Mouse (Mus musculus): ENCODE data around the gene Akr1e1. TPM values are rescaled to one million over a fixed set of nuclear protein-coding genes. Genes with fewer than 3 reads are reported as not detected.
"Not testable (repeated sequence)": the region's sequence is repeated elsewhere in the genome, so short reads cannot be mapped to it uniquely, and the experiment has no call there.

Akr1e1 gene
- polyA plus RNA-seq, 1 experiment from 2014 or later, result 22.7 TPM

DNA sequence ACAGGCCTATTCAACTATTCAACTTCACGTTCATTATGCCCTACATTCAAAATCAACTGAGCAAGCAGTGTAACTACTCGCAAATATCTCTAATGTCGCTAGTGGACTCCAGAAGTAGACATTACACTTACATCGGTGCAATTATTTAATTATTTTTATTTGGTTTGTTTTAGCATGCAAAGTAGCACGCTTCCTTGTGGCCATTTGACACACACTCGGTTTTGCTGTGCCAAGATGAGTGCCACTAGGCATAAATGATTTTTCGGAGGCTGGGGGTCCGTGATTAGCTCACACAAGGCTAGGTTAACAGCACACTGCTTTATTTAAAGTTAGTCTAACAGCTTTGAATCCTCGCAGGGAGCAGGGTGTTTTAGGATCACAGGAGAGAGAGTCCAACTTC, 444 bp downstream of the Akr1e1 start:
- H3K9me3 ChIP-seq (ENCODE audit: low read length), result no peaks in the 10 kb centered on the region
- peak; percentile 30 for DNase-seq (ENCODE audit: low spot score)
- H3K9ac ChIP-seq (replicated peaks; ENCODE audit: low read depth), result peak overlapping the region; percentile 62
- H3K4me2 ChIP-seq (replicated peaks; ENCODE audit: low read depth, low read length), result peak overlapping the region; percentile 68
- peak overlapping the region; percentile 71 for H3K27ac ChIP-seq (ENCODE audit: low read length)
- no peaks in the 10 kb centered on the region for H3K4me1 ChIP-seq (ENCODE audit: insufficient read depth, low read depth, low read length)
- TF ChIP-seq CTCF (IDR thresholded peaks at IDR 0.05) (peak; percentile 11; the same call in 1 of the 2 replicates), EP300 (IDR thresholded peaks at IDR 0.05) (no peak)
- H3K4me3 ChIP-seq (ENCODE audit: low read depth, low read length), result peak overlapping the region; percentile 54
- no peaks in the 10 kb centered on the region for H3K36me3 ChIP-seq (ENCODE audit: insufficient read depth, low read length)
- H3K27me3 ChIP-seq (replicated peaks; ENCODE audit: insufficient read depth, low read length), result no peaks in the 10 kb centered on the region
- WGBS, result 18% methylated on average over 9 of the region's 9 CpGs
- peak; percentile 31 for ATAC-seq

DNA sequence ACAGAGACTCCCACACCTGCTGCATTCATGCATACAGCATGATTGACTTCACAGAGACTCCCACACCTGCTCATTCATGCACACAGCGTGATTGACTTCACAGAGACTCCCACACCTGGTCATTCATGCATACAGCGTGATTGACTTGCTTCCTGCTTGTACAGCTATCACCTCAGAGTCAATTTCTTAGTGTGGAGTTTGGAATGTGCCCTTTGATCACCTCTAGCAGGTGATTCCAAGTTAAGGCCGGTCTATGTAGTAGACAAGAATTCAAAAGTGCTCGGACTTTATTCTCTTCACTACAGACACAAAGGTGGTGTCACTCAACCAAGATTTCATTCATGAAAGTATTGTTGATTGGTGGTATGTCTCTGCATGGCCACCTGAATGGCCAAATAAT, 2.2 kb downstream of the Akr1e1 start:
- Histone ChIP-seq H3K27ac (ENCODE audit: low read length) (no peak overlapping the region), H3K4me2 (replicated peaks; ENCODE audit: low read depth, low read length) (no peak overlapping the region), H3K27me3 (replicated peaks; ENCODE audit: insufficient read depth, low read length) (no peaks in the 10 kb centered on the region), H3K36me3 (ENCODE audit: insufficient read depth, low read length) (no peaks in the 10 kb centered on the region), H3K9me3 (ENCODE audit: low read length) (no peaks in the 10 kb centered on the region), H3K4me1 (ENCODE audit: insufficient read depth, low read depth, low read length) (no peaks in the 10 kb centered on the region), H3K4me3 (ENCODE audit: low read depth, low read length) (no peak overlapping the region), H3K9ac (replicated peaks; ENCODE audit: low read depth) (no peak overlapping the region)
- ATAC-seq (no peak), DNase-seq (ENCODE audit: low spot score) (no peak)
- 84% methylated on average over 4 of the region's 4 CpGs for WGBS
- no peak for TF ChIP-seq CTCF (IDR thresholded peaks at IDR 0.05)
- TF ChIP-seq EP300 (IDR thresholded peaks at IDR 0.05), result no peak

DNA sequence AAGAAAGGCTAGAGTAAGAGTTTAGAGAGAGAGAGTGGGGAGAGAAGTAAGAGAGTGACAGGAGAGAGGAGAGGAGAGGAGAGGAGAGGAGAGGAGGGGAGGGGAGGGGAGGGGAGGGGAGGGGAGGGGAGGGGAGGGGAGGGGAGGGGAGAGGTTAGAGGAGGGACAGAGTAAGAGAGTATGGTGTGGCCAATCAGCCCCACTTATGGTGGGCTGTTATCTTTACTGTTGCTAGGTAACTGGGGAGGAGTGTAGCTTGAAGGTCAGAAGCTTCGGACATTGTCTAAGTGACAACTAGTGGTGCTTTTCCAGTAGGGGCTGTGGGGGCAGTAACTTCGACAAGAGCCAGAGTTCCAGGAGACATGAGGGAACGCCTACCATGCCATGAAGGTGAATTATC, 5.5 kb downstream of the Akr1e1 start:
- not testable (repeated sequence) for H3K36me3 ChIP-seq (ENCODE audit: insufficient read depth, low read length); H3K27ac ChIP-seq (ENCODE audit: low read length); DNase-seq (ENCODE audit: low spot score); H3K4me3 ChIP-seq (ENCODE audit: low read depth, low read length); ATAC-seq; H3K9ac ChIP-seq (replicated peaks; ENCODE audit: low read depth); H3K27me3 ChIP-seq (replicated peaks; ENCODE audit: insufficient read depth, low read length); H3K4me2 ChIP-seq (replicated peaks; ENCODE audit: low read depth, low read length); H3K9me3 ChIP-seq (ENCODE audit: low read length); H3K4me1 ChIP-seq (ENCODE audit: insufficient read depth, low read depth, low read length)
- 45% methylated on average over 3 of the region's 3 CpGs for WGBS

DNA sequence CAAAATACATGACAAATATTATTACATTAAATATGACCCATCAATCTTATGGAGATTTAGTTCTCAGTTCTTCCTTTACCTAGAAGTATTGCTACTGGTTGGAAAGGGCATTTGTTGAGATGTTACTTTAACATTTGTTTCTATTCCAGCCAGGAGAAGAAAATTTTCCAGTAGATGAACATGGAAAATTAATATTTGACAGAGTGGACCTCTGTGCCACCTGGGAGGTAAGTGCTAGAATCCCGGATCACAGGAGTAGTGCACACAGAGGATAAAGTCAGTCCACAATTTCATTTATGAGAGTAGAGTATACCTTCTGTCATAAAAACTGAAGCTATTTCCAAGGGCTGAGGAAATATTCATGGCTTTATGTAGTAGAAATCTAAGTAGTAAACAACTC, 32.1 kb downstream of the Akr1e1 start:
- WGBS, result 86% methylated on average over 1 of the region's 1 CpGs
- H3K36me3 ChIP-seq (ENCODE audit: insufficient read depth, low read length), result no peaks in the 10 kb centered on the region
- no peaks in the 10 kb centered on the region for H3K27me3 ChIP-seq (replicated peaks; ENCODE audit: insufficient read depth, low read length)
- no peak overlapping the region for H3K9ac ChIP-seq (replicated peaks; ENCODE audit: low read depth)
- no peak for ATAC-seq
- H3K27ac ChIP-seq (ENCODE audit: low read length), result no peak overlapping the region
- H3K9me3 ChIP-seq (ENCODE audit: low read length), result no peaks in the 10 kb centered on the region
- TF ChIP-seq EP300 (IDR thresholded peaks at IDR 0.05) (no peak), CTCF (IDR thresholded peaks at IDR 0.05) (no peak)
- no peaks in the 10 kb centered on the region for H3K4me1 ChIP-seq (ENCODE audit: insufficient read depth, low read depth, low read length)
- DNase-seq (ENCODE audit: low spot score), result no peak
- H3K4me2 ChIP-seq (replicated peaks; ENCODE audit: low read depth, low read length), result no peak overlapping the region
- H3K4me3 ChIP-seq (ENCODE audit: low read depth, low read length), result no peak overlapping the region

DNA sequence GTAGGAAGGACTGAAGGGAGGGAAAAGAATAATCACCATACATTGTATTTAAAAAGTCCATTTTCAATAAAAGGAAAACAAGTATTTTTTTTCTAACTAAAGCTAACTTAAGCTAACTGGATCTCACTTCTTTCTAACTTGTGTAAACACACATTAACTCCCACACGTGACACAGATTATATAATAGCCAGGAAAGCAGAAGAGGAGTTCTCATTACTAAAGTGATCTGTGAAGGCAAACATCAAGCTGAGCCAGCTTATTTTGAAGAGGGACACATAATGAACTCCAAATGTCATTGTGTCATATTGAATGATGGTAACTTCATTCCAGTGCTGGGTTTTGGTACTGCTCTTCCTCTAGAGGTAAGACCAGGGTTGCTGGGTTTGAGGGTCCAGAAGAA, 35.1 kb downstream of the Akr1e1 start, which contains the start of gene Akr1c21:
Akr1c21 (plus strand) TSS at position 205 of the 400 bp plus-strand sequence.
- Histone ChIP-seq H3K36me3 (ENCODE audit: insufficient read depth, low read length) (no peaks in the 10 kb centered on the region), H3K27ac (ENCODE audit: low read length) (no peak within 1 kb of the TSS), H3K4me3 (ENCODE audit: low read depth, low read length) (no peak within 1 kb of the TSS), H3K4me2 (replicated peaks; ENCODE audit: low read depth, low read length) (no peak within 1 kb of the TSS), H3K4me1 (ENCODE audit: insufficient read depth, low read depth, low read length) (no peaks in the 10 kb centered on the region), H3K9ac (replicated peaks; ENCODE audit: low read depth) (no peak within 1 kb of the TSS), H3K9me3 (ENCODE audit: low read length) (no peaks in the 10 kb centered on the region), H3K27me3 (replicated peaks; ENCODE audit: insufficient read depth, low read length) (no peaks in the 10 kb centered on the region)
- WGBS, result 48% methylated on average over 1 of the region's 1 CpGs
- TF ChIP-seq CTCF (IDR thresholded peaks at IDR 0.05) (no peak), EP300 (IDR thresholded peaks at IDR 0.05) (no peak)
- no peak for DNase-seq (ENCODE audit: low spot score)
- no peak for ATAC-seq

DNA sequence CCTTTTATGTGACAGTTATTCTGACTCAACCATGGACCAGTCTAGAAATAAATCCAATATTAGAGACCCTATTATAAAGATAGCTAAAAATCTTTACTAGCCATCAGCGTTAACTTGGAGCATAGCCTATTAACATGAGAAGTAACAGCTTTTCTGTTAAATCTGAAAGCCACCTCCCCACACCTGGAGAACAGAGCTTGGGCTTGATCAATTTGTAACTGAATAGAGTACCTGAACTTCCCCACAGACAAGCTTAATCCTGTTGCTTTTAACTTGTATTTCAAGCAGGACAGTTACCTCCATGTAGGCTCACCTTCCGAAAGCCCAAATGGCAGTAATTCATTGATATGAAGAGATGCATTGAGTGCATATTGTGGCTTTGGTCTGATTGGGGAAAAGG, 43.0 kb downstream of the Akr1e1 start:
- TF ChIP-seq CTCF (IDR thresholded peaks at IDR 0.05), result no peak
- TF ChIP-seq EP300 (IDR thresholded peaks at IDR 0.05), result no peak
- no peaks in the 10 kb centered on the region for H3K27me3 ChIP-seq (replicated peaks; ENCODE audit: insufficient read depth, low read length)
- no peak overlapping the region for H3K4me2 ChIP-seq (replicated peaks; ENCODE audit: low read depth, low read length)
- no peak overlapping the region for H3K9ac ChIP-seq (replicated peaks; ENCODE audit: low read depth)
- ATAC-seq, result no peak
- no peaks in the 10 kb centered on the region for H3K4me1 ChIP-seq (ENCODE audit: insufficient read depth, low read depth, low read length)
- H3K9me3 ChIP-seq (ENCODE audit: low read length), result no peaks in the 10 kb centered on the region
- no peak overlapping the region for H3K27ac ChIP-seq (ENCODE audit: low read length)
- H3K4me3 ChIP-seq (ENCODE audit: low read depth, low read length), result no peak overlapping the region
- no peaks in the 10 kb centered on the region for H3K36me3 ChIP-seq (ENCODE audit: insufficient read depth, low read length)
- 89% methylated on average over 2 of the region's 2 CpGs for WGBS
- no peak for DNase-seq (ENCODE audit: low spot score)

DNA sequence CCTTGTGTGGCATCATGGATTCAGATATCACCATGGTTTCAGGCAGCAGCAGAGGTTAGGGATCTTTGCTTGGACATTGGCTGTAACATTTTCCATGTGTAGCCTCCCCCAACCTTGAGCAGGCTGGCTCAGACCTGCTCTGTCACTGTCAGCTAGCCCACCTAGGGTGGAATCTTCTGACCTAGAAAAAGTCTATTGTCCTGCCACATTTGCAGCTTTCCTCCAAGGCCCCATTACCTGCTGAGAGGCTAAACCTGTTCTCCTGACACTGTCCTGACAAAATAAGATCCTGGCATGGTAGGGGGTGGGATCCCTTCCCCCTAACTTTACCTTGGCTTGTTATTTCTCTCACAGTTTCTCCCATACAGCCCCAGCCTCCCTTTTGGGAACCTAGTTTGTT, 48.5 kb downstream of the Akr1e1 start:
- Histone ChIP-seq H3K9ac (replicated peaks; ENCODE audit: low read depth) (no peak overlapping the region), H3K27me3 (replicated peaks; ENCODE audit: insufficient read depth, low read length) (no peaks in the 10 kb centered on the region), H3K9me3 (ENCODE audit: low read length) (no peaks in the 10 kb centered on the region), H3K4me3 (ENCODE audit: low read depth, low read length) (no peak overlapping the region), H3K4me2 (replicated peaks; ENCODE audit: low read depth, low read length) (no peak overlapping the region), H3K27ac (ENCODE audit: low read length) (no peak overlapping the region), H3K4me1 (ENCODE audit: insufficient read depth, low read depth, low read length) (no peaks in the 10 kb centered on the region), H3K36me3 (ENCODE audit: insufficient read depth, low read length) (no peaks in the 10 kb centered on the region)
- ATAC-seq, result no peak
- DNase-seq (ENCODE audit: low spot score), result no peak
- TF ChIP-seq CTCF (IDR thresholded peaks at IDR 0.05), result no peak
- TF ChIP-seq EP300 (IDR thresholded peaks at IDR 0.05), result no peak
